Mouse (Mus musculus) neural tube, embryonic 15.5 days (tissue): ENCODE measurements at regions not wholly inside any gene's neighbourhood (a gene's known extent, or its start where the extent isn't known, plus 50 kb on each side); places are given as distances from the start of the nearest gene placed in this dataset.

Source experiments
- ATAC-seq: fragments of 200-750 bp; cut with Nextera tagmentation; 2 replicates; pipeline ENCODE4 v1.8.0; 2017; ENCODE audit warnings: mild to moderate bottlenecking, moderate TSS enrichment, moderate library complexity; ENCODE audit not compliant: low FRiP score
- H3K27ac ChIP-seq: fragments of 300-500 bp; sonication (generic); replicated peaks from 2 replicates; pipeline ENCODE4 v1.5.1; 2015; ENCODE audit warnings: mild to moderate bottlenecking, inconsistent platforms
- H3K27me3 ChIP-seq: fragments of 300-500 bp; sonication (generic); replicated peaks from 2 replicates; pipeline ENCODE4 v1.6.1; 2015; ENCODE audit warnings: inconsistent platforms
- H3K36me3 ChIP-seq: fragments of 300-500 bp; sonication (generic); 2 replicates; pipeline ENCODE4 v1.6.1; 2015; ENCODE audit warnings: inconsistent platforms
- H3K4me1 ChIP-seq: fragments of 300-500 bp; sonication (generic); 2 replicates; pipeline ENCODE4 v1.6.1; 2015; ENCODE audit warnings: inconsistent platforms
- H3K4me2 ChIP-seq: fragments of 300-500 bp; sonication (generic); 2 replicates; pipeline ENCODE4 v1.6.1; 2015; ENCODE audit warnings: inconsistent platforms, mild to moderate bottlenecking, moderate library complexity
- H3K4me3 ChIP-seq: fragments of 300-500 bp; sonication (generic); replicated peaks from 2 replicates; pipeline ENCODE4 v1.5.1; 2015; ENCODE audit warnings: mild to moderate bottlenecking, inconsistent platforms
- H3K9ac ChIP-seq: fragments of 300-500 bp; sonication (generic); replicated peaks from 2 replicates; pipeline ENCODE4 v1.6.1; 2015; ENCODE audit warnings: mild to moderate bottlenecking, inconsistent platforms
- H3K9me3 ChIP-seq: fragments of 300-500 bp; sonication (generic); replicated peaks from 2 replicates; pipeline ENCODE4 v1.6.1; 2016; ENCODE audit warnings: inconsistent platforms
- WGBS: fragments of 180-500 bp; shearing (Covaris S2); methylation state at CpG from one replicate; pipeline ENCODE4 v1.1.7; 2015; ENCODE audit warnings: mixed read lengths; 5-methylcytosine and 5-hydroxymethylcytosine counted together

- no peak overlapping the region for H3K9ac ChIP-seq
- no peak for ATAC-seq
- H3K9me3 ChIP-seq = no peaks in the 10 kb centered on the region
- no peak overlapping the region for H3K27ac ChIP-seq
- WGBS = 35% methylated on average over 8 of the region's 8 CpGs
- H3K4me2 ChIP-seq = no peak overlapping the region
- H3K36me3 ChIP-seq = no peaks in the 10 kb centered on the region
- H3K27me3 ChIP-seq = no peaks in the 10 kb centered on the region
- H3K4me1 ChIP-seq = peaks cover 9% of the 10 kb centered on the region
- no peak overlapping the region for H3K4me3 ChIP-seq
Observed at GRCm38 (mm10) chr16:21367449-21367848, 55.5 kb upstream of the Vps8 start.

- Histone ChIP-seq H3K9me3 (no peaks in the 10 kb centered on the region), H3K9ac (no peak overlapping the region), H3K4me1 (peaks cover 8% of the 10 kb centered on the region), H3K27me3 (no peaks in the 10 kb centered on the region), H3K4me3 (no peak overlapping the region), H3K4me2 (no peak overlapping the region), H3K36me3 (no peaks in the 10 kb centered on the region), H3K27ac (no peak overlapping the region)
- WGBS = 97% methylated on average over 1 of the region's 1 CpGs
- no peak for ATAC-seq
Observed at GRCm38 (mm10) chr16:21368821-21369220, 54.1 kb upstream of the Vps8 start.

GRCm38 (mm10) chr16:21369569-21370512, 53.1 kb upstream of the Vps8 start:
- WGBS = 71% methylated on average over 12 of the region's 12 CpGs
- Histone ChIP-seq H3K9me3 (no peaks in the 10 kb centered on the region), H3K4me1 (peaks cover 8% of the 10 kb centered on the region), H3K27ac (no peak overlapping the region), H3K4me2 (no peak overlapping the region), H3K4me3 (no peak overlapping the region), H3K36me3 (no peaks in the 10 kb centered on the region), H3K9ac (no peak overlapping the region), H3K27me3 (no peaks in the 10 kb centered on the region)
- no peak for ATAC-seq
